Mouse (Mus musculus) c-Kit-positive CD71-negative TER-119-negative erythroid progenitor cells, embryonic 14.5 days (primary cell): ENCODE measurements around the gene Prdm11.

Source experiments
- DNase-seq: peaks from one replicate; pipeline ENCODE4 v3.0.0-alpha.2; 2013; ENCODE audit warnings: low read depth

The Prdm11 gene

DNA sequence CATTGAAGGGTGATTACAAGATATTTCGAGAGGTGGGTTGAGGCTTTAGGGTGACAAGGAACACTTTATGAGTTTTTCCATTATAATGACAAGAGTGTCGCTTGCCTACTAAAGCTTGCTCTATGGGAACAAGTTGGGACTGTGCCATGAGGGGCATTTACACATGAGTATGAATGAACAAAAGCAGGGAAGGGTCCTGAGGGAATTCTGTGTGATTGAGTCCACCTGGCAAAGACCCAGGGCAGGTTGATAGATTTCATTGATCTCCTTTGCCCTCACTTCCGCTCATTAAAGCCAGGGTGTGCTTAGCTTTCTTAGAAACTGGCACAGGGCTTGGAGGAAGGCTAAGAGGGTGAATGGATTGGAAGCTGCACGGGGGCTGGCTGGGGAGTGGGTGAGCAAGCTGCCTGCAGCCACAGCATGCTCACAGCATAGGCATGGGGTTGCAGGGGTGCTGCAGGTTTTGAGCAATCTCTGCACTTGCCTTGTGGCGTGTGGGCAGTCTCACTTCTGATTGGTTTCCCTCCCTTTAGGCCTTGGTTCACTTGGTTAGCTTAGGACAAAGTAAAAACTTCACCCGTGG, 121.2 kb downstream of the Prdm11 start:
- DNase-seq = no peak

DNA sequence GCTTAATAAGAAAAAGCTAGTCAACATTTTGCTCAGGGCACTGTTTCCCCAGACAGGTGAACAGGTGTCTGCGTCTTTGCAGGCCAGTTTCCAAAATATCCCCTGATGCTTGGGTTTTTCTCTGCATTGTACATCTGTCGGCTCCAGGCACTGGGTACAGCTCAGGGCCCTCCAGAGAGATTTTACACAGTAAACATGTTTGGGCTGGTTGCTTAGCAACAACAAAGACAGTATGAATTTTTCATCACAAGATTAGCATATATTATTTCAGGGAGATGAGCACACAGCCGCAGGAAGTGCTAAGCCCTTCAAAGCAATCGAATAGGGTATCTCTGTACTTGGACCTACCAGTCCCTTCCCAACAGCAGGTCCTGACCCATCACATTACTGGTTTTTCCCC, 125.3 kb downstream of the Prdm11 start:
- DNase-seq = no peak

DNA sequence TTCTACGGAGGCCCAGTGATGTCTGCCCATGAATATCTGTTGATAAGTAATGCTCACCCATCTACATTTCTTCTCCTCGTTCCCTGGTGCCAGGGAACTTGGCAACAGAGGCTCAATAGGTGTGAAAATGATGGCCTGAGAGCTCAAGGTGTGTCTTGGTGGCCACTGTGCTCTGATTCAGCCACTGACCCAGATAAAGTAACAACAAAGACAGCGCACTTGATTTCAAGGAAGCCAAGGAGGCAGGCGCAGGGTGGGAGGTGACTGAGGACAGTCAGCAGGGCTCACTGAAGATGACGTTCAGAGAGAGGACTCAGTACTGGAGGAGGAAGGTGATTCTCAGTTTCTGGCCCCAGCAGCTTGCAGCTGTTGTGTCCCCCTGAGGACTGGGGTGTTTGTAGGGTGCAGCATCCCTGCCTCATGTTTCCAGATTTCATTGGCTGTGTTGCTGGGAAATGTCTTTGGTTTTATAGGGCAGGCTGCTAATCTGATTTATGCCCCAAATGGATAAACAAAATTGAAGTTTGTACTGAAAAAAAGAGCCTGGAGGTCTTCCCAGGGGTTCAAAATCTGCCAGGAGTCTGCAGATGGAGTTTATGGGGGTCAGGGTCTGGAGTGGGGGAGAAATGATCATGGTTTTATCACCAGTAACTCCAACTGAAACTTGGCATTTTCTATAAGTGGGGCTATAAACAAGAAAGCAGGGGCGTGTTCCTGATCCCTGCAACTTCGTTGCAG, 128.4 kb downstream of the Prdm11 start:
- no peak for DNase-seq

DNA sequence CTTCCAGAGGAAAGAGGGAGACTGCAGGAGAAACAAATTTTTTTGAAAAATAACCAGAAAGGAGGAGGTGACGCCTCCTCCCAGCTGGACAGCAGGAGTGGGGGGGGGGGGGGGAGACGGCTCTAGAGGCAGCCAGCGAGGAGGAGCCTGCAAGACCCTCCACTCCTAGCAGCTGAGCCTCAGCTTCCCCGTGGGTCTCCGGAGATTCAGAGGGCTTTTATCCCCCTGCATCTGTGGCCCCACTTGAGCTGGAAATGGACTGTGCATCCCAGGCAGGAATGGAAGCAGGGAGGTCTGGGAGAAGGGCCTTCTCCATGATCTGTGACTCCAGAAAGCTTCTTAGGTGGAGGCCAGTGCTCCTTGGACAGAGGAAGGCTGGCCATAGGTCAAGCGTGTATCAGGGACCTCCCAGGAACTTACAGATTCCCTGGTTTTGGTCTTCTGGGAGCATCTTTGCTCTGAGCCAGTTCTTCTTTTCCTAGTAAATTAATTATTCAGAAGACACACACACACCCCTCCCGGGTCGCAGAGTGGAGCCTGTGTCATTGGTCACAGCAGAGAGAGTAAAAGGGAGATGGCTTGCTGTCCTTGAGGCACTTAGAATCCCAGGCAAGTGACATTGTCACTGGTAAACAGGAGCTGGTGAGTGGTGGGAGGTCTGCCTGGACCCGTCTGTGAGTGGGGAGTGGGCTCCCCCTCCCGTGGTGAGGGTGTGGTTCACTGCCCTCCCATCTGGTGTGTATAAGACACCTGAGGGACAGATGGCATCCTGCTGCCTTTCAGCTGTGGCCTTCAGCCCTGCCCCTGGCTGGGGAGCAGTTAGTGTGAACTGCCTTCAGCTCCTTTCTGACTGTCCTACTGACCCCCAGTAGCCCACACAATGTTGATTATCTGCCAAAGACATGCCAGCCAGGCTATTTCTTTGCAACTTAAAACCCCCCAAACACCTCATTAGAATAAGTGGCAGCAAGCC, 130.0 kb downstream of the Prdm11 start:
- DNase-seq = no peak
